Mouse (Mus musculus): ENCODE measurements at regions not wholly inside any gene's neighbourhood (a gene's known extent, or its start where the extent isn't known, plus 50 kb on each side); places are given as distances from the start of the nearest gene placed in this dataset.

DNA sequence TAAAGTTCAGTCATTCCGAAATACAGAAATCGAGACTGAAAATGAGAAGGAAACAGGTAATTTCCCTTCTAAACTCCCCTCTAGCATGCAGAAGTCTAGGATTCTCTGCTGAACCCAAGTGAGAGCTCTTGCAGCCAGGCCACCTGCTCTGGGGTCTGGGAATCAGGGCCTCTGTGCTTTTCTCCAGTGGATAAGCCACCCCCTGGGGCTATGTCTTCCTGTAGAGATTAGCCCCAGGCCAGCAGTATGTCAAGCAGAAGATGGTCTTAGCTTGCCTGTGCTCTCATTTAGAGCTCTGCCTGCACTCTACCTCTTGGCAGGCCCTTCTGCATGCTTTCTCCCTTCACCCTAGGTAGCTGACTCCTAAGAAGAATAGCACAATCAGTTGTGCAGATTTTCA lies 56.2 kb upstream of the Gramd1b start:
- in situ Hi-C loops (cut with MboI; ENCODE audit: low pct_ligation_motif_present, low pct_unique_long_range_greater_than_20kb, low sequenced_read_pairs) (loop anchor here (5.0 to 25.0 kb wide), 2 partner anchors 175 to 350 kb away; no protein-coding TSS in a partner anchor), dilution Hi-C loops (cut with MboI; ENCODE audit: extremely low pct_ligation_motif_present, extremely low pct_unique_long_range_greater_than_20kb, low sequenced_read_pairs) (no loop called here)
- H3K4me1 ChIP-seq (ENCODE audit: control insufficient read depth in 1 of 2, insufficient read depth in 2 of 2), result peaks cover 0 to 10% of the 10 kb centered on the region in 2 experiments; a peak in 2 of 4 replicates
- H3K79me2 ChIP-seq (replicated peaks; ENCODE audit: control insufficient read depth, extremely low read depth, insufficient read depth, poor library complexity, severe bottlenecking), result no peaks in the 10 kb centered on the region
- H3K27ac ChIP-seq (ENCODE audit: insufficient read depth, low read depth), result no peak overlapping the region
- H3K27me3 ChIP-seq (replicated peaks), result peaks cover 2% of the 10 kb centered on the region
- TF ChIP-seq PAX5 (IDR thresholded peaks at IDR 0.05; ENCODE audit: low read length) (no peak), MXI1 (IDR thresholded peaks at IDR 0.05; ENCODE audit: low read depth, low read length) (no peak), UBTF (IDR thresholded peaks at IDR 0.05; ENCODE audit: low read depth, low read length) (no peak), ELF1 (IDR thresholded peaks at IDR 0.05; ENCODE audit: low read depth, low read length) (no peak), MAFK (IDR thresholded peaks at IDR 0.05; ENCODE audit: insufficient replicate concordance, low read length) (no peak), NELFE (IDR thresholded peaks at IDR 0.05; ENCODE audit: low read depth, low read length) (no peak), JUN (IDR thresholded peaks at IDR 0.05; ENCODE audit: insufficient read depth, low read depth, low read length) (no peak), HCFC1 (IDR thresholded peaks at IDR 0.05; ENCODE audit: low read depth, low read length) (no peak), ZNF384 (IDR thresholded peaks at IDR 0.05; ENCODE audit: low read depth, low read length) (no peak), CTCF (conservative IDR thresholded peaks at IDR 0.05 in 1 of 2, IDR thresholded peaks at IDR 0.05 in 1 of 2; ENCODE audit: low read depth in 2 of 2, low read length in 2 of 2) (no peak), GABPA (IDR thresholded peaks at IDR 0.05; ENCODE audit: insufficient replicate concordance, low read depth, low read length) (no peak), ZC3H11A (IDR thresholded peaks at IDR 0.05; ENCODE audit: low read depth, low read length) (no peak), IRF4 (IDR thresholded peaks at IDR 0.05; ENCODE audit: low read depth, low read length) (no peak)
- DNase-seq (ENCODE audit: extremely low read depth), result no peak
- no peaks in the 10 kb centered on the region for H3K9me3 ChIP-seq (replicated peaks; ENCODE audit: low read length)
- no peak overlapping the region for H3K4me2 ChIP-seq (ENCODE audit: insufficient read depth, low read depth, poor library complexity, severe bottlenecking)
- H3K9ac ChIP-seq (ENCODE audit: insufficient read depth, low read depth), result no peak overlapping the region
- H3K36me3 ChIP-seq (replicated peaks in 1 of 2; ENCODE audit: control insufficient read depth in 1 of 2, insufficient read depth in 1 of 2, low read length in 1 of 2), result no peaks in the 10 kb centered on the region
- no peak overlapping the region for H3K4me3 ChIP-seq (replicated peaks in 1 of 3; ENCODE audit: low read depth in 2 of 3, low read length in 2 of 3, poor library complexity in 1 of 3)

GRCm38 (mm10) chr9:40586581-40586980 lies 55.4 kb upstream of the Gramd1b start:
- no peak overlapping the region for H3K4me3 ChIP-seq (replicated peaks in 1 of 3; ENCODE audit: low read depth in 2 of 3, low read length in 2 of 3, poor library complexity in 1 of 3)
- no peaks in the 10 kb centered on the region for H3K9me3 ChIP-seq (replicated peaks; ENCODE audit: low read length)
- no peaks in the 10 kb centered on the region for H3K79me2 ChIP-seq (replicated peaks; ENCODE audit: control insufficient read depth, extremely low read depth, insufficient read depth, poor library complexity, severe bottlenecking)
- peaks cover 2% of the 10 kb centered on the region for H3K27me3 ChIP-seq (replicated peaks)
- in situ Hi-C loops (cut with MboI; ENCODE audit: low pct_ligation_motif_present, low pct_unique_long_range_greater_than_20kb, low sequenced_read_pairs) (loop anchor here (5.0 to 25.0 kb wide), 2 partner anchors 174 to 349 kb away; no protein-coding TSS in a partner anchor), dilution Hi-C loops (cut with MboI; ENCODE audit: extremely low pct_ligation_motif_present, extremely low pct_unique_long_range_greater_than_20kb, low sequenced_read_pairs) (no loop called here)
- H3K4me2 ChIP-seq (ENCODE audit: insufficient read depth, low read depth, poor library complexity, severe bottlenecking), result no peak overlapping the region
- no peak overlapping the region for H3K9ac ChIP-seq (ENCODE audit: insufficient read depth, low read depth)
- TF ChIP-seq GABPA (IDR thresholded peaks at IDR 0.05; ENCODE audit: insufficient replicate concordance, low read depth, low read length), result no peak
- no peak for TF ChIP-seq CHD1 (IDR thresholded peaks at IDR 0.05; ENCODE audit: low read depth, low read length)
- TF ChIP-seq ELF1 (IDR thresholded peaks at IDR 0.05; ENCODE audit: low read depth, low read length), result no peak
- no peak for TF ChIP-seq JUND (conservative IDR thresholded peaks at IDR 0.05; ENCODE audit: low read depth, low read length)
- TF ChIP-seq ETS1 (conservative IDR thresholded peaks at IDR 0.05; ENCODE audit: low read depth, low read length), result no peak
- TF ChIP-seq ZKSCAN1 (IDR thresholded peaks at IDR 0.05; ENCODE audit: borderline replicate concordance, low read depth, low read length), result no peak
- TF ChIP-seq NRF1 (IDR thresholded peaks at IDR 0.05; ENCODE audit: low read depth, low read length), result no peak
- TF ChIP-seq MAFK (IDR thresholded peaks at IDR 0.05; ENCODE audit: insufficient replicate concordance, low read length), result no peak
- no peak for DNase-seq (ENCODE audit: extremely low read depth)
- H3K4me1 ChIP-seq (ENCODE audit: control insufficient read depth in 1 of 2, insufficient read depth in 2 of 2), result peaks cover 0 to 18% of the 10 kb centered on the region in 2 experiments; a peak in 2 of 4 replicates
- H3K36me3 ChIP-seq (replicated peaks in 1 of 2; ENCODE audit: control insufficient read depth in 1 of 2, insufficient read depth in 1 of 2, low read length in 1 of 2), result no peaks in the 10 kb centered on the region
- no peak overlapping the region for H3K27ac ChIP-seq (ENCODE audit: insufficient read depth, low read depth)
